Mouse (Mus musculus) bone marrow, adult 2 months (tissue): ENCODE results near the gene Atp10b.

Experiments
- CTCF ChIP-seq: fragments of 200-500 bp; IDR thresholded peaks from 2 replicates; pipeline ENCODE4 v1.5.1; 2011; ENCODE audit warnings: low read length, control low read depth; ENCODE audit not compliant: control insufficient read depth, insufficient read depth
- POLR2A ChIP-seq: fragments of 200-500 bp; IDR thresholded peaks from 2 replicates; pipeline ENCODE4 v1.6.1; 2011; ENCODE audit warnings: low read depth, mild to moderate bottlenecking, control low read depth, low read length, borderline replicate concordance; ENCODE audit not compliant: control insufficient read depth

GRCm38 (mm10) chr11:43213740-43214139 lies 64.1 kb downstream of the Atp10b start:
- TF ChIP-seq CTCF = no peak
- no peak for TF ChIP-seq POLR2A
